Mouse (Mus musculus): ENCODE measurements around the gene Evpl. TPM values are rescaled to one million over a fixed set of nuclear protein-coding genes. Genes with fewer than 3 reads are reported as not detected.
"Not testable (repeated sequence)": the region's sequence is repeated elsewhere in the genome, so short reads cannot be mapped to it uniquely, and the experiment has no call there.

The Evpl gene
- total and polyA plus RNA-seq, 3 experiments, result 0.01 to 0.05 TPM; not detected in 1

DNA sequence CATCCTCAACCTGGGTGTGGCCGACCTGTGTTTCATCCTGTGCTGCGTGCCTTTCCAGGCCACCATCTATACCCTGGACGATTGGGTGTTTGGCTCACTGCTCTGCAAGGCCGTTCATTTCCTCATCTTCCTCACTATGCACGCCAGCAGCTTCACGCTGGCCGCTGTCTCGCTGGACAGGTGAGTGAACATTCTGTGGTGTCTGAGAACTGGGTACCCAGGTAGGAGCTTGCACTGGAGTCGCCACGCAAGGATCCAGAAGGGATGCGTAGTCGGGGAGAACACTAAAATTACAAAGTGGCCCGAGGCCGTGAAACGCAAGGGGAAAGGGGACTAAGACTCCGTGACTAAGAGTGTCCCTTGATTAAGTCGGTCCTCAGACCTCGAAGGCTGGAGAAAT is 43.8 kb upstream of the Evpl start:
- H3K27me3 ChIP-seq (ENCODE audit: insufficient read depth, low read length), result peaks cover 24% of the 10 kb centered on the region; the same call in 1 of the 2 replicates
- no peak for TF ChIP-seq GATA2 (IDR thresholded peaks at IDR 0.05; ENCODE audit: borderline replicate concordance, low read depth, low read length)
- TF ChIP-seq TAL1 (conservative IDR thresholded peaks at IDR 0.05; ENCODE audit: low read depth, low read length), result no peak
- TF ChIP-seq GATA1 (IDR thresholded peaks at IDR 0.05; ENCODE audit: borderline replicate concordance, low read length), result no peak
- no peak for TF ChIP-seq CTCF (IDR thresholded peaks at IDR 0.05; ENCODE audit: low read depth, low read length)
- no peak for TF ChIP-seq POLR2AphosphoS5 (IDR thresholded peaks at IDR 0.05; ENCODE audit: insufficient replicate concordance, low read depth, low read length)
- DNase-seq (ENCODE audit: low spot score) (no peak), ATAC-seq (ENCODE audit: extremely low read depth, insufficient number of reproducible peaks, low FRiP score, poor library complexity, severe bottlenecking) (no peak)
- no peaks in the 10 kb centered on the region for H3K4me1 ChIP-seq (ENCODE audit: insufficient read depth, low read depth, low read length)
- H3K9me3 ChIP-seq (replicated peaks), result peaks cover 16% of the 10 kb centered on the region
- H3K36me3 ChIP-seq (replicated peaks), result peaks cover 9% of the 10 kb centered on the region
- H3K4me3 ChIP-seq (ENCODE audit: low read depth, low read length), result no peak overlapping the region

GRCm38 (mm10) chr11:116280751-116281663 is 43.1 kb upstream of the Evpl start, which contains the start of gene Galr2:
Gene Galr2 (plus strand): TSS chr11:116280939.
- Histone ChIP-seq H3K4me3 (ENCODE audit: low read depth, low read length) (no peak within 1 kb of the TSS), H3K4me1 (ENCODE audit: insufficient read depth, low read depth, low read length) (no peaks in the 10 kb centered on the region), H3K36me3 (replicated peaks) (peaks cover 8% of the 10 kb centered on the region), H3K27me3 (ENCODE audit: insufficient read depth, low read length) (peaks cover 24% of the 10 kb centered on the region; the same call in 1 of the 2 replicates), H3K9me3 (replicated peaks) (peaks cover 16% of the 10 kb centered on the region)
- TF ChIP-seq POLR2AphosphoS5 (IDR thresholded peaks at IDR 0.05; ENCODE audit: insufficient replicate concordance, low read depth, low read length) (no peak), CTCF (IDR thresholded peaks at IDR 0.05; ENCODE audit: low read depth, low read length) (no peak), GATA1 (IDR thresholded peaks at IDR 0.05; ENCODE audit: borderline replicate concordance, low read length) (no peak), GATA2 (IDR thresholded peaks at IDR 0.05; ENCODE audit: borderline replicate concordance, low read depth, low read length) (no peak), TAL1 (conservative IDR thresholded peaks at IDR 0.05; ENCODE audit: low read depth, low read length) (no peak)
- ATAC-seq (ENCODE audit: extremely low read depth, insufficient number of reproducible peaks, low FRiP score, poor library complexity, severe bottlenecking) (no peak), DNase-seq (ENCODE audit: low spot score) (no peak)

- Histone ChIP-seq H3K4me1 (ENCODE audit: insufficient read depth, low read depth, low read length) (peaks cover 17% of the 10 kb centered on the region), H3K27me3 (ENCODE audit: insufficient read depth, low read length) (peaks cover 14% of the 10 kb centered on the region; the same call in 1 of the 2 replicates), H3K36me3 (replicated peaks) (peaks cover 13% of the 10 kb centered on the region)
- DNase-seq (ENCODE audit: low spot score); H3K9me3 ChIP-seq (replicated peaks); ATAC-seq (ENCODE audit: extremely low read depth, insufficient number of reproducible peaks, low FRiP score, poor library complexity, severe bottlenecking); H3K4me3 ChIP-seq (ENCODE audit: low read depth, low read length): not testable (repeated sequence)
Observed at GRCm38 (mm10) chr11:116277184-116277583, 39.3 kb upstream of the Evpl start.

- peak within 1 kb of the TSS; percentile 97 for H3K4me3 ChIP-seq (ENCODE audit: low read depth, low read length)
- peaks cover 43% of the 10 kb centered on the region for H3K36me3 ChIP-seq (replicated peaks)
- TF ChIP-seq TAL1 (conservative IDR thresholded peaks at IDR 0.05; ENCODE audit: low read depth, low read length), result no peak
- TF ChIP-seq GATA2 (IDR thresholded peaks at IDR 0.05; ENCODE audit: borderline replicate concordance, low read depth, low read length), result no peak
- TF ChIP-seq GATA1 (IDR thresholded peaks at IDR 0.05; ENCODE audit: borderline replicate concordance, low read length), result no peak
- no peak for TF ChIP-seq POLR2AphosphoS5 (IDR thresholded peaks at IDR 0.05; ENCODE audit: insufficient replicate concordance, low read depth, low read length)
- no peak for TF ChIP-seq CTCF (IDR thresholded peaks at IDR 0.05; ENCODE audit: low read depth, low read length)
- no peaks in the 10 kb centered on the region for H3K27me3 ChIP-seq (ENCODE audit: insufficient read depth, low read length)
- DNase-seq (ENCODE audit: low spot score) (peak; percentile 95), ATAC-seq (ENCODE audit: extremely low read depth, insufficient number of reproducible peaks, low FRiP score, poor library complexity, severe bottlenecking) (peak; percentile 90)
- H3K9me3 ChIP-seq (replicated peaks), result no peaks in the 10 kb centered on the region
- H3K4me1 ChIP-seq (ENCODE audit: insufficient read depth, low read depth, low read length), result peaks cover 41% of the 10 kb centered on the region
Observed at GRCm38 (mm10) chr11:116274045-116274666, 36.3 kb upstream of the Evpl start, which contains the start of gene Srp68. Gene Srp68 (minus strand): TSS chr11:116274217.

GRCm38 (mm10) chr11:116273469-116274044 is 35.7 kb upstream of the Evpl start:
- TF ChIP-seq GATA2 (IDR thresholded peaks at IDR 0.05; ENCODE audit: borderline replicate concordance, low read depth, low read length) (no peak), CTCF (IDR thresholded peaks at IDR 0.05; ENCODE audit: low read depth, low read length) (no peak), TAL1 (conservative IDR thresholded peaks at IDR 0.05; ENCODE audit: low read depth, low read length) (no peak), GATA1 (IDR thresholded peaks at IDR 0.05; ENCODE audit: borderline replicate concordance, low read length) (no peak), POLR2AphosphoS5 (IDR thresholded peaks at IDR 0.05; ENCODE audit: insufficient replicate concordance, low read depth, low read length) (no peak)
- peaks cover 49% of the 10 kb centered on the region for H3K36me3 ChIP-seq (replicated peaks)
- no peaks in the 10 kb centered on the region for H3K9me3 ChIP-seq (replicated peaks)
- DNase-seq (ENCODE audit: low spot score) (no peak), ATAC-seq (ENCODE audit: extremely low read depth, insufficient number of reproducible peaks, low FRiP score, poor library complexity, severe bottlenecking) (no peak)
- H3K4me3 ChIP-seq (ENCODE audit: low read depth, low read length), result peak overlapping the region; percentile 97
- no peaks in the 10 kb centered on the region for H3K27me3 ChIP-seq (ENCODE audit: insufficient read depth, low read length)
- H3K4me1 ChIP-seq (ENCODE audit: insufficient read depth, low read depth, low read length), result peaks cover 45% of the 10 kb centered on the region
